Mouse (Mus musculus): ENCODE results near the gene Atf6b.

DNA sequence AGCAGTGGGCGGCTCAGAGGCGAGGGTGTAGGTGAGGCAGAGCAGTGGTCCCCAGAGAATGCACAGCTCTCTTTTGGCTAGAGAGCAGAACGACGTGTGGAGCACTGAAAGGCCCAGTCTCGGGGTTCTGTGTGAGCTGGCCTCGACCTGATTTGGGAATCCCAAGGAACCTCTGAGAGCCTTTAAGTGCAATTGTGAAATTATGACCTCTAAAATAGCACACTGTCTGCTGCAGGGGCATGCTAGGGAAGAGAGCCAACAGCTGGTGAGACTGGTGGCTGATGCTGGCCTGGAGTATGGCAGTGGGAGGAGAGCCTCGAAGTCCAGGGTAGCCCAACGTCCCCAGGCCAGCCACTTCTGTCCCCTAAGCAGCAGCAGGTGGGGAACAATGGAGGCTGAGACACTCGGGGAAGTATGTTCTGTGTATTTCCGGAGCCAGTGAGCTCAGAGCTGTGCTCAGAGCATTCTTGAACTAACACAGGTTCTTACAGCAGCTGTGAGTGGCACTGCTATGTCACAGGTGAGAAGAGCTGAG lies 36.8 kb downstream of the Atf6b start:
- TF ChIP-seq ZMIZ1 (IDR thresholded peaks at IDR 0.05; ENCODE audit: low read depth, low read length) (no peak), JUND (IDR thresholded peaks at IDR 0.05; ENCODE audit: low read depth, low read length) (no peak), POLR2A (IDR thresholded peaks at IDR 0.05; ENCODE audit: control insufficient read depth in 1 of 2, insufficient read depth in 1 of 2, low read depth in 1 of 2, low read length in 2 of 2, poor library complexity in 1 of 2) (no peak), ZKSCAN1 (IDR thresholded peaks at IDR 0.05; ENCODE audit: low read depth, low read length) (no peak), CTCF (IDR thresholded peaks at IDR 0.05 in 2 of 3, conservative IDR thresholded peaks at IDR 0.05 in 1 of 3; ENCODE audit: control insufficient read depth in 1 of 3, insufficient read depth in 1 of 3, low read depth in 2 of 3, low read length in 3 of 3, poor library complexity in 1 of 3, severe bottlenecking in 1 of 3) (no peak), RCOR1 (IDR thresholded peaks at IDR 0.05; ENCODE audit: low read depth, low read length) (no peak), ETS1 (IDR thresholded peaks at IDR 0.05; ENCODE audit: low read depth, low read length) (no peak), SIN3A (IDR thresholded peaks at IDR 0.05; ENCODE audit: low read length) (no peak), E2F4 (IDR thresholded peaks at IDR 0.05; ENCODE audit: borderline replicate concordance, low read depth, low read length) (no peak), TBP (IDR thresholded peaks at IDR 0.05; ENCODE audit: low read depth, low read length) (no peak), ELF1 (IDR thresholded peaks at IDR 0.05; ENCODE audit: low read depth, low read length) (no peak), GATA1 (IDR thresholded peaks at IDR 0.05; ENCODE audit: low read depth, low read length) (no peak), MAFK (IDR thresholded peaks at IDR 0.05; ENCODE audit: borderline replicate concordance, low read depth, low read length) (no peak)

Data from MEL (cell line).